Mouse (Mus musculus): ENCODE results near the gene Zbtb17.

Zbtb17 gene

DNA sequence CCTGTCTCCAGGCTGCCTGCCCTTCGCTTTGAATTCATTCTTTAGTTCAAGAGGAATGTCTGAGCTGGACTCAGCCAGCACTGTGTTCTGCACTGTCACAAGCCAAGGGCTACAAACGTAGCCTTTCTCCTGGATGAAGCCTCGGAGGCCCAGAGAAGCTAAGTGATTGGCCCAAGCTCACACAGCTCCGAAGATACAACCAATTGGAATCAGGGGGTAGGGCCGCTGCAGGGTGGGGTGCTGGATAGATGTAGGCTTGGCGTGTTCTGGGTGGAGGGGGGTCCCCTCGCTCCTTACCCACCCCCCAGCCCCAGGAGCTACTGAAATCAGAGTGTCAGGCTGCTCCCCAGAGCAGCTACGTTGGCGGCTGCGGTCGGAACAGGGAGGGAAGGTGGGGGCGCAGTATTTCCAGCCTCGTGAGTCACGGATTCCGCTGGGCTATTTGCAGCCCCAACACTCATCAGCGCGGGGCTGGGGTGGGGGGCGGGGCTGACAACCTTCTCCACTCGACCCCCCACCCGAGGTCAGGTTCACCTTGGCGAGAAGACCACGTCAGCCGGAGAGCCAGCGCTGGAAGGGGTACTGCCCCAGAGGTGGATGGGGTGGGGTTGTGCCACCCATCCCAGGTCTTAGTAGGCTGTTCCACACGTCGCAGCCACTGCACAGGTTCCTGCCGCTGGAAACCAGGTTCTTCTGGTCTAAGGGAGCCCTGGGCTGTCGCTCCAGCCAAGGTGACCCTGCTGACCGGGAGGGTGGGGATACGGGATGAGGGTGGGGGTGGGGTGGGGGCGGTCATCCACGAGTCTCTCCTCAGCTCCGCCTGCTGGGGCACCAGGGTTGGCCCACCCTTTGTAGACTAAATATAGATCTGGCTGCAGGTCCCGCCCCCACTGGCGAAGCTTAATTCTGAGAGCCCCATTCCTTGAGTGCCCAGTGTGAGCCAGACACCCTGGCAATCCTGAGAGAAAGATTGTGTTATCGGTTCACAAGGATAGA is 18.7 kb upstream of the Zbtb17 start:
- peak; percentile 85 for DNase-seq (ENCODE audit: low read depth, low spot score)

DNA sequence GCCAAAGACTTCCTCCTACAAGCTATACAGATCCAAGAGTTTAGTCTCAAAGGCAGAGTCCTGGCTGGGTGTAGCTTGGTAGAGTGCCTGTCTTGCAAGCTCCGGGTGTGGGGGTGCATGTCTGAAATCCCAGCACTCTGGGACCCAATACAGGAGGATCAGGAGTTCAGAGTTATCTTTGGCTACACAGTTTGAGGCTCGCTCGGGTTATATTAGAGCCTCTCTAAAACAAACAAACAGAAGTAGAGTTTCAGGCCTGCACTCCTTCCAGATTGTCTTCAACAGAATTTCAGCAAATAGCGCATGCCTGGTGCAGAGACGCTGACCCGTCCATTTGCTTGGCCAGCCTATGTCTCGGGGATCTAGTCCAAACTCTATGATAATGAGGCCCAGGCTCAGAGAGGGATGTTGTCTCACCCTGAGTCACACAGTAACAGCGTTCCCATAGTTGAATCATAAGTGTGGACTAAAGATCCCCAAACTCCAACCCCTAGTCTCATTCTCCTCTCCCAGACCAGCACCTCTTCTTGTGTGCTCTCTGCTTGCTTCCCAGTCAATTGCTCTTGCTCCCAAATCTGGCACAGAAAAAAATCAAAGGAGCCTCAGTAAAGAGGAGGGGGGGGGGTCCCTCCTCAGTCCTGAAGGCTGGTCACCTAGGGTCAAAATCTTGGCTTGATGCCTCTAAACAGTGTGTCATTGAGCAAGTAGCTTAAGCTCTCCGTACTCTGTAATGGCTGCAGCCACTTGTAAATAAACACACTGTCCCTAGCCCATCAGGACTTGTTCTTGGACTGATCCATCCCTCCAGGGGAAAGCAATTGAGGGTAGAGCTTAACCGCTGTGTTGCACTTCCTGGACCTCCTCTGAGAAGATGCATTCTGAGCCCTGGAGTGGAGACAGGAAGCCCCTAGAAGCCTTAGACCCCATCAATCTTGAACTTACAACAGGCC is 17.4 kb upstream of the Zbtb17 start:
- DNase-seq (ENCODE audit: low read depth, low spot score) = no peak

DNA sequence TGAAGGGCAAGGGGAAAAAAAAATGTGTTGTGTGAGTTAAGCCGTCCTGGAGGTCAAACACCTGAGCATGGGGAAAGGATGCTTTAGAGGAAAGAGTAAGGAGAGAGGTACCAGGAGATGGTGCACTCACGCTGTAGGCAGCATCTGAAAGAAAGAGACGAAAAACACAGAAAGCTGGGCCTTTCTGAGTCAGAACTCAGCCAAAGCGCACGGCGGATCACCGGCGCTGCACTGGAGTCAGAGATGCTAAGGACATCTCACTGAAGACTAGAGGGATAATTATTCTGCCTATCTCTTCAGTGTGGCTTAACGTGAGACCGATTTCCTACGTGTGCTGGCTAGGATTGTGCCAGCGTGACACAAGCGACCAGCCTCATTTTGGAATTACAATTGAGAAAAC is 16.5 kb upstream of the Zbtb17 start:
- DNase-seq (ENCODE audit: low read depth, low spot score) = no peak

DNA sequence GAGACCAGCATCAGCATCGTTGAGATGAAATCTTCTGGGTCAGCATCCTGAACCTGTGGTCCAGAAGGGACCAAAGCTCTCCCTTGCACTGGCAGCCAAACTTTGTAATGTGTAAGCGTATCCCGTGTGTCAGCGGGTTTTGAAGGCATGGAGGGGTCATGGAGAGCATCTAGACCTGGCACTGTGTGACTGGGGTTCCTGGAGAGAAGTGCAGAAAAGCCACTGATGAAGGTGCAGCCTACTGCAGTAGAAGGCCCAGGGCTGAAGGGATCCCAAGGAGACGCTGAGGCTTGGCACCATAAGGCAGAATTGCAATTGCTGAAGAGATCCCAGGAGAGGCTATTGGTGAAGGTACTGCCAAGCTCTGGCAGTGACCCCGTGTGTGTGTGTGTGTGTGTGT is 15.1 kb upstream of the Zbtb17 start:
- DNase-seq (ENCODE audit: low read depth, low spot score) = no peak

DNA sequence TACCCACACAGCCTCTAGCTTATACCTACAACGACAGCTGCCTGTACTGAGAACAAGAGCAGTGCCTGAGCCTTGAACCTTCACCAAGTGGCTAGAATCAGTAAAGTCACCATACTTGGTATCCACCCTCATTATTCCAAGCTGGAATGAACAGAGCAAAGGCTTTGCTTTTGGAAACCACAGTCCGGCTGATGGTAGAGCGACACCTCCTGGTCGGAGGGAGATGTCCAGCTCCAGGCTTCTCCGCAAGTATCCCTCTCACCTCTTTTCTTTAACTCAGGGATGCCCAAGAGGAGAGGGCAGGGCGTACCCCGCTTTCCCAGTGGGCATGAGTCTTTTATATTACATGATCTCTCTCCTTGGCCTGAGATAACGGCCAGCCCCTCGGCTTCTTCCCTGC is 14.6 kb upstream of the Zbtb17 start:
- peak; percentile 26 for DNase-seq (ENCODE audit: low read depth, low spot score)

DNA sequence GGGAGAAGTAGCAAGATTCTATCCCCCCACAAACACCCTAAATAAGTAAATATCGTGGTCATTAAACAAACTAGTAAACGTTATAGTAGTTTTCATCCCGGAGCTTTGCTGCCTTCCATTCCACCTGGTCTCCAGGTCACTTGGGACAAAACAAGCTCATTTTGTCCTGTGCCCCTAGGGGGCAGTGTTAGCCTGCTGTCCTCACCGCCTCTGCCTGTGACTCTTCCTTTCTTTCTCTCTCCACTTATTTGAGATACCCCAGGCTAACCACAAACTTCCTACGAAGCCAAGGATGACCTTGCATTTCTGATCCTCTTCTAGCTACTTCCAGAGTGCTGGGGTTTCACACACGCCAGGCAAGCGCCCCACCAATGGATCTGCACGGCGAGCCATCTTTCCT is 13.5 kb upstream of the Zbtb17 start:
- peak; percentile 85 for DNase-seq (ENCODE audit: low read depth, low spot score)

DNA sequence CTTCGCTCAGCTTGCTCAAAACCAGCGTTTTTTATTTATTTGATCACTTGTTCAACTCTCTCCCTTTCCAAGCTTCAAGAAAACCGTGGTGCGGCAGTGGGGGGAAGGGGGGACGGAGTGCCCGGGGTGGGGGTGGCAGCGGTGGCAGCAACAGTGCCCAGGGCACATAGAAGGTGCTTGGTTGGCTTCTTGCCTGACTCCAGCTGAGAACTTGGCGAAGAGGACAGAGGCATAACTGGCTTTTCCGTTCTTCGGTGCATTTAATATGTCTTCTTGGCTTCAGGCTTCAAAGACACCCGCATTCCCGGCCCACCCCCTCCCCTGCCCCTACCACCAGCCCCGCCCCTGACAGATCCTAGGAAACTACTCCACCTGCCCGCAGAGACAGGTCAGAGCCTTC is 11.8 kb upstream of the Zbtb17 start:
- no peak for DNase-seq (ENCODE audit: low read depth, low spot score)

DNA sequence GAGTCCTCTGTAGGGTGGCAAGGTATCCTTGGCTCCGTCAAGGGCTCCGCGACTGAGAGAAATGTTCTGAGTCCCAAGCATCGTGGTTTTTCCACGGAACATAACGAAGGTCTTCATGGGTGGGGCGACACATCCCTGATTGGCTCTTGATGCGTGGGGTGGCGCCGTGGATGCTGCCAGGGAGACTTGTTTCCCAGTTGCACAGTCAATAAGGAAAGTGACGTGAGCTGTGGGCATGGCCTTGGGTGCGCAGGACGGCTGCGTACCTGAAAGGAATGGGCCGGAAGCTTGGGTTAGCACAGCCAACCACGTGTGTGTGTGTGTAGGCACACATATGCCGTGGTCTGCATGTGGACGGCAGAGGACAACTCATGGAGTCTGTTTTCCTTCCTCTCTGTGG is 11.3 kb upstream of the Zbtb17 start:
- no peak for DNase-seq (ENCODE audit: low read depth, low spot score)

DNA sequence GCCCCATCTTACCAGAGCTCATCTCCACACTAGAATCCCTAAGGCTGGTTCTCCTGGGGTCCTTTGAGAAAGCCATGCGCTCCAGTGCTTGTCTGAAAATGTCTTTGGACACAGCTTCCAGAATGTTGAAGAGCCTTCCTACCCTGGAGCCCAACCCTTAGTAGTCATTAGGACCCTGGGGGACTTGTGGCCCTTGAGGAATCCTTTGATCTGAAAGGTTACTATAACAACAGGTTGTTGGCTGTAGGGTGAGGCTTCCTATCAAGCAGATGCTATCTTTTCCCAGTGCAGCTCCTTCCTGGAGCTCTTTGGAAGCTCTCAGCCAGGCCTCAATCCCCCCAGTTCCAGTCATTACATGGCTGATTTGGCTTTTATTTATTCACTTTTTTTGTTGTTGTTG is 8.5 kb upstream of the Zbtb17 start, which contains the start of gene Srarp:
TSS of gene Srarp (minus strand) at position 132 of the 400 bp plus-strand sequence.
- DNase-seq (ENCODE audit: low read depth, low spot score) = no peak

DNA sequence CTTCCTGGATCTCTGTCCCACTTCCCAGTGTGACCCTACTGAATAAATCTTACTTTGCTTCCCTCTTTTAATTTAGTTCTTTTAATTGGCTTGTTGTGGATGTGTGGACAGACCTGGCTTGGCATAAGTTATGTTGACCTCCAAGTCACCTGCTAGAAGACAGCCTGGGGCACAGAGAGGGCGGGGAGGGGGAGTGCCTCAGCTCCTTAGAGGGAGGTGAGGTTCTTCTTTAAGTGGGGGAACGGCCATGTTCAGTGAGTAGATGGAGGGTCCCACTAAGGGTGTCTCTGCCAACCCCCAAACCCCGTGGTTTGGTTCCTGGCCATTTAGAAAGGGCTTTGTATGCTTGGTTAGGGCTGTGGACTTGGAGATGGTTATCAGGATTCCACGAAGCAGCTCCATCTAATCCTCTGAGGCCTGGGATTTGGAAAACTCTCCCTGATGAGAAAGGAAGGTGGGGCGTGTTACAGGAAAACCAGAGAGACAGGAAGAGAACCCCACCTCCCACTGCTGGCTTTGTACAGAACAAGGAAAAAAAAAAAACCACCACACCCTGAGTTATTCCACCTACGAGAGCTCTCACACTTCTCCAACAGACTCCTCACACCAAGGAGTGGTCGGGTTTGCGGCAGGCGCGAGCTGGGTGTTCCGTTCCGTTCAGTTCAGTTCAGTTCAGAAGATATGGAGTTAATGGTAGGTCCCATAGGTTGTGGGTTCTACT is 5.2 kb upstream of the Zbtb17 start:
- no peak for DNase-seq (ENCODE audit: low read depth, low spot score)

DNA sequence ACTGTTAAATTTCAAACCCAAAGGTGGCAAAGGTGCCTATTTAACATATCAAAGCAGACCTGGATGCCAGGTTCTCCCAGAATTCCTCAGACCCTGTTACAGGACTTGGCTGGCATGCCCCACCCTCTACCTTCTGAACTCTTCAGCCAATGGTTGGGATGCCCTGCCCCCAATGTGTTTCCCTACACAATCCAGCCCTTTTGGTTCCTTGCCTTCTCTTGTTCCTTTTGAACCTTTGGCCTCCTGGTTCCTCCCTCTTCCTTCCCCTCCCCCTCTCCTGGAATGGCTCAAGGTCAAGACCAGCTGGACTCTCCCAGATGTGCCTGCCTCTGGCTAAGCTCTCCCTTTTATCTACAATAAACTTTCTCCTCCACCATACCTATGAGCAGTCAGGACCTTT is 3.6 kb upstream of the Zbtb17 start:
- DNase-seq (ENCODE audit: low read depth, low spot score) = no peak

DNA sequence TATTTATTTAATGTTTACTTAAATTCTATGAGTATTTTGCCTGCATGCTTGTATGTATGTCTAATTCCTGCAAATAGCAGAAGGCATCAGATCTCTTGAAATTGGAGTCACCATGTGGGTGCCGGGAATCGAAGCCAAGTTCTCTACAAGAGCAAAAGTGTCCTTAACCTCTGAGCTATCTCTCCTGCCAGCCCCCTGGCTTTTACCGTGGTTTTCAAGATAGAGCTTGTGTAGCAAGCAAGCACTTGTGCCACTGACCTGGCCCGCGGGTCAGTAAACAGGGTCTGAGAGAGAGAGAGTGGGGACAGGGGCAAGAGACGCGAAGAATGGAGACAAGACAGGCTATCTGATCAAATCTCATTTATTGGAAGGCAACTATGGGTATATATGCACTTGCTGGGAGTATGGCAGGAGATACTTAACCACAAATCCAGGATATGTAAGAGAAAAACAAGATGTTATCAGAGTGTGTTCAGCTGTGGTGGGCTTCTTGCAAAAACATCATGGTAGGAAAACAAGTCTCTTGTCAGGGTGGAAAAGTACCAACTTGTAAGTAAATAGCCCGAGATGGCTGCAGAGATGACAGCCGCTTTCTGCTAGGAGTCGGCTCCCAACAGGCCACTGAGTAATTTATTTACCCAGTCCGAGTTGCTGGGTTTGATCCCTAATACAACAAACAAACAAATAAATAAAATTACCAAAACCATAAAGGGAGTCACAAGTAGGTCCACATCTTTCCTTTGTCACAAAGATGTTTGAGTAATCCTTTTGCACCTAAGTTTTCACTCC is 619 bp upstream of the Zbtb17 start:
- DNase-seq (ENCODE audit: low read depth, low spot score) = no peak

DNA sequence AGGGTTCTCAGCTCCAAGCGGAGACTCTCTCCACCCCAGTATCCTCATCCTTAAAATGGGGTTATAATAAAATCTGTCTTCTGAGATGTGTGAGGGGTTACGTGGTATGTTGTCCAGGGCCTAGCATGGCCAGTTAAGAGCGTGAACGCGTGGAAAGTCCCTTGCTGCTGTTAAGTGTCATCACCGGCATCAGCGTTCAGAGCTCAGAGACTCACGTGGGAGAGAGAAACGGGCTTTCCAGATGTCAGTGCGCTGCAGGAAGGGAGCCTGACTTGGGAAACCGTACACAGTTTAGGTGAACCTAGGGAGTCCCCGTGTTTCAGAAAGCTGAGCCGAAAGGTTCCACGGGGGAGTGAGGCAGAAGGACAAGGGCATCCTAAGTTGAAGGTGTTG is 870 bp downstream of the Zbtb17 start:
- peak; percentile 59 for DNase-seq (ENCODE audit: low read depth, low spot score)

DNA sequence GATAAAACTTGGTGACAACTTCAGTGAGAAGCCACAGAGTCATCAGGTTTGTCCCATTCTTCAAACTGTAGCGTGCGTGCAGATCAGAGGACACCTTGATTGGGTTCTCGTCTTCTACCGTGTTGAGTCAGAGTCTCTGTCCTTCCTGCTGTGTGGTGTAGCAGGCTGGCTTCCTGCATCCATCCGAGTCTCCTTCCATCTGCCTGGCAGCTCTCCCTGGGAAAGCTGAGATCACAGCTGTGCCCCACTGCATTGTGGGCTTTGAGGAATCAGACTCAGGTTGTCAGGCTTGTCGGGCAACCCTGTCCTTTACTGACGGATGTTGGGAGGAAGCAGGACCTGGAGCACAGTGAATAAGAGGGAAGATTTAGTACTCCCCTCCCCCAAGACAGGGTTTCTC is 1.8 kb downstream of the Zbtb17 start:
- DNase-seq (ENCODE audit: low read depth, low spot score) = no peak

DNA sequence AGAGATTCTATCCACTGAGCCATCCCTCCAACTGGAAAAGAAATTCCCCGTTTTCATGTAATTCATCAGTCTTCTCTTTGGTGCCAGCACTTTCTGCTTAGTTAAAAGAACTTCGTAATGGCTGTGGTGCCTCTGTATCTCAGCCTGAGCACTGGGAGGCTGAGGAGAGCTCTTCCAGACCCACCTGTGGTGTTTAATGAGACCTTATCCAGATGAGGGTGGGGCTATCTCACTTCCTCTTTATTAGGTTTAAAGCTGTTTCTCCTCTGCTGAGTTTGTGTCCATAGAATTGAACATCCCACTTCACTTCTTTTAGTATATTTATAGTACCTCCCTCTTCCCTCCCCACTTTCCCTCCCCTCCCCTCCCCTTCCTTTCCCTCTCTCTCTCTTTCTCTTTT is 6.8 kb downstream of the Zbtb17 start:
- DNase-seq (ENCODE audit: low read depth, low spot score) = no peak

DNA sequence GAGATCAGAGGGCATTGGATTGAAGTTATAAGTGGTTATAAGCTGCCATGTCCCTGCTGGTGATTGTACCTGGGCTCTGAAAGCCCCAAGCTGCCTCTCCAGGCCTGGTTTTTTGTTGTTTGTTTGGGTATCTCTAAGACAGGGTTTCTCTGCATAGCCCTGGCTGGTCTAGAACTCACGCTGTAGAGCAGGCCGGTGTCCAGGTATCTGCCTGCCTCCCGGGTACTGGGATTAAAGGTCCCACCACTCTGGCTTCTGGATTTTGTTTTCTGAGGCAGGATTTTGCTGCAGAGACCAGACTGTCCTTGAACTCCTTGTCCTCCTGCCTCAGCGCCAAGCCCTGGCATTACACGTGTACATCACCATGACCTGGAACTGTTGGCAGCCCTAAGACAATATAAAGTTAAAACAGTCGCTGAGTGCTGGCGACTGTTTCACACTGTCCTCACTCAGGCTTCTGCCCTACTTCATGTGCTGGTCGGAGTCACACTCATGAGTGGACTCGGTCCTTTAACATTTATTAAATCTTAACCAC is 7.5 kb downstream of the Zbtb17 start:
- no peak for DNase-seq (ENCODE audit: low read depth, low spot score)

DNA sequence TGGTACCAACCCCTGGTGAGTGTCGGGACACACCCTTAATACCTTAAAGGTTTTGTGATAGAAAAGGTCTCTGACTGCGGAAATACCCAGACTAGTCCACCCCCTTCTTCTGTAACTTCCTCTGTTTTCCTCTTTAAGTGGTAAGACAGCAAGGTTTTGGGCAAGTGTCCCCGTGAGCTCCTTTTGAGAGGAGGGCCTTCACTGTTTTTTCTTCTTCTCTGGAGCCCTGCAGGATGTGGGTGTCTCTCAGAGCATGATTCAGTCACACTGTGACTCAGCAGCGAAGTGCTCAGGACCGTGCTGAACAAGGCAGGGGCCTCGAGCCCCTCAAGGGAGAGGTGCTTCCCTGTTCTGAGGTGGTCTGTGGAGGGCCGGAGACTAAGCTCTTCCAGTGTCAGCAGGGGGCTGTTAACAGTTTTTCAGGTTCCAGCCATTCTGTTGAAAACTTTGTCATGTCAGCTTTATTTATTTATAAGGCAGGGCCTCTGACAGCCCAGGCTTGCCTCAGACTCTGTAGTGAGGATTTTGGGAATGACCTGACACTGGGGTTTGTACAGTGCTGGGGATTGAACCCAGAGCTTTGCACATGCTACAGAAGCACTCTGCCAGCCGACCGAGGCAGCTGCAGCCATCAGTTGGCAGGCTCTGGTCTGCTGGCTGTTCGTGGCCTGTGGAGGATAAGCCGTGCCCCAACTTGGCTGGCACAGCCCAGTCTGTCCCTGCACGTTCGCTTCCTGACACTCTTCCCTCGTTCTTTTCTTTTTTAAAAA is 10.3 kb downstream of the Zbtb17 start:
- peak; percentile 78 for DNase-seq (ENCODE audit: low read depth, low spot score)

DNA sequence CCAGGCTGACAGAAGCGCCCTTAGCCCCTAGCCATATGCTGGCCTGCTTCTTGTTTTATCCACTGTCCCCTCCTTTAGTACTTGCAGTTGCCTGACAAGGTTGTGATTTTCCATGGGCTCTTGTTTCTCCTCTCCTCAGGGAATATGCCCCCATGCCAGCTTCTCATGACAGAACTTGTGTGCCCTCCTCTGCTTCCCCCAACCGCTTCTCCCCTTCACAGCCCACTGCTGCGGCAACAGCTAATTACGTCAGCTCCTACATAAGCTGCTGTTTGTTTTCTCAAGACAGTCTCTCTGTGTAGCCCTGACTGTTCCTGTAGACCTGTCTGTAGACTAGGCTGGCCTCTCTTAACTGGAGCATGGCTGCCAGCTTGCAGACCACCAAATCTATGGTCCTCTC is 11.1 kb downstream of the Zbtb17 start:
- no peak for DNase-seq (ENCODE audit: low read depth, low spot score)

DNA sequence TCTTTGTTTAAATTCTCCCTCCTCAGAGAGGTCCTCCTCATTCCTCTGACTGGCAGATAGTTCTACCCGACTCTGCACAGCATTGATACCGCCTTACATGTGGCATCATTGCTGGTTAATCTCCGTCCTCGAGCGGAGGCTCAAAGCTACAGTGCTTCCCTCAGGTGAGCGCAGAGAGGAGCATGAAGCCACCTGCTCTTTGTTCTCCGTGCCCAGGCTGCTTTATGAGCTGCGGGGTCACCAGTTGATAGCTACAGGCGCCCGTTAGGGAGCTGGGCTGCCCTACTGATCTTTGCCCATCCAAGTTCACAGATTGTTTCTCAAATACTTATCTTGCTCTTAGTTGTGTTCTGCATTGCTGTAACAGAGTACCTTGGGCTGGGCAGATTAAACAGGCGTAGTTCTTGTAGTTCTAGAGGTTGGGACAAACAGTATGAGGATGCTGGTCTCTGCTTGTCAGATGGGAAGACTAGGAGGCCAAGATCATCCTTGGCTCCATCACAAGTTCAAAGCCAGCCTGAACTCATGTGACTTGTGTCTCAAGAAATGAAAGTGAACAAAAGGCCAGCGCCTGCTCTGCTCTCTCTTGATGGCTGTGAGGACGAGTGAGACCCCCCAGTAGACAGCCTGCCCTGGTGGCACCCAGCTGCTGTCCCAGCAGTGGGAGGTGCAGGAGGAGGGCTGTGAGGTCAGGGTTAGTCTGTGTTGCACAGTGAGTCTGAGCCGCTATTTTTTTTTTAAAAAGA is 11.9 kb downstream of the Zbtb17 start:
- DNase-seq (ENCODE audit: low read depth, low spot score) = no peak

All from CD4-positive, CD25-positive, alpha-beta regulatory T cell, adult 2 months (primary cell).